Mouse (Mus musculus) testis, adult 2 months (tissue): ENCODE data around the gene Tcf20. TPM values are rescaled to one million over a fixed set of nuclear protein-coding genes. Genes with fewer than 3 reads are reported as not detected.
A peak's percentile ranks its signal among the peaks of the same experiment; 100 is the strongest.

ENCODE experiments used
- H3K27ac ChIP-seq: fragments of 200-500 bp; 2 replicates; pipeline ENCODE4 v1.5.1; 2012; ENCODE audit warnings: low read depth, low read length; ENCODE audit not compliant: control insufficient read depth, insufficient read depth
- H3K27me3 ChIP-seq: fragments of 200-500 bp; 2 replicates; pipeline ENCODE4 v1.6.1; 2012; ENCODE audit warnings: mild to moderate bottlenecking, low read length, moderate library complexity; ENCODE audit not compliant: control insufficient read depth, insufficient read depth
- H3K36me3 ChIP-seq: fragments of 200-500 bp; 2 replicates; pipeline ENCODE4 v1.6.1; 2012; ENCODE audit warnings: mild to moderate bottlenecking, low read length; ENCODE audit not compliant: control insufficient read depth, insufficient read depth
- H3K4me1 ChIP-seq: fragments of 200-500 bp; 2 replicates; pipeline ENCODE4 v1.6.1; 2012; ENCODE audit warnings: low read length; ENCODE audit not compliant: control insufficient read depth, insufficient read depth
- H3K4me3 ChIP-seq: fragments of 200-500 bp; 2 replicates; pipeline ENCODE4 v1.5.1; 2012; ENCODE audit warnings: low read depth, mild to moderate bottlenecking, low read length, moderate library complexity, mixed read lengths; ENCODE audit not compliant: control insufficient read depth
- CTCF ChIP-seq: fragments of 200-500 bp; IDR thresholded peaks from 2 replicates; pipeline ENCODE4 v1.5.1; 2012; ENCODE audit warnings: low read depth, mild to moderate bottlenecking, inconsistent platforms, low read length, moderate library complexity; ENCODE audit not compliant: control insufficient read depth, insufficient read depth, insufficient replicate concordance
- POLR2A ChIP-seq: fragments of 200-500 bp; IDR thresholded peaks from 2 replicates; pipeline ENCODE4 v1.6.1; 2012; ENCODE audit warnings: low read depth, mild to moderate bottlenecking, inconsistent platforms, low read length, moderate library complexity; ENCODE audit not compliant: control insufficient read depth
- polyA plus RNA-seq: library from polyadenylated mRNA; depleted of rRNA; stranded (reverse); fragments of >200 nt; gene quantifications from 2 replicates; pipeline ENCODE4 v1.2.3, GENCODE M21; 2012

The Tcf20 gene
- polyA plus RNA-seq, 1 experiment: 26.0 TPM

DNA sequence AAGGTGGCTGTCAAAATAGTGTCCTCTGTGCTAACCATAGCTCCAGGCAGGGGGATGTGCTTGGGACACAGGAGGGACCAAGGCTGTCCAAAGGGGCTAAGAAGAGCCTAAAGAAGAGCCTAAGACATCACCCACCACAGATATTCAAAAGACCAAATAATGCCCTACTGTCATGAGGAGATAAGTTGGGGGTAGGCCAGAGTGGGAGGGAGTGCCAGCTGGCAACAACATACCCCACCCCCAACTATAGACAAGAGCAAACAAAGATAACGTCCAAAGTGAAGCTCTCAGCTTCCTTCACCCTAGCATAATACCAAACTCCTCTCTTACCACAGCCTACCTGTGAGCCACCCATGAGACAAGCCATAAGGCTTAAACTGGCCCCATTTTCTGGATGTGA, 66.1 kb downstream of the Tcf20 start:
- Histone ChIP-seq H3K4me3 (no peak overlapping the region), H3K4me1 (peaks cover 8% of the 10 kb centered on the region), H3K27ac (no peak overlapping the region), H3K27me3 (no peaks in the 10 kb centered on the region), H3K36me3 (no peaks in the 10 kb centered on the region)
- TF ChIP-seq CTCF: no peak
- TF ChIP-seq POLR2A: no peak

- H3K4me3 ChIP-seq: no peak overlapping the region
- no peak overlapping the region for H3K27ac ChIP-seq
- no peaks in the 10 kb centered on the region for H3K27me3 ChIP-seq
- TF ChIP-seq CTCF: no peak
- TF ChIP-seq POLR2A: no peak
- H3K36me3 ChIP-seq: no peaks in the 10 kb centered on the region
- H3K4me1 ChIP-seq: peaks cover 8% of the 10 kb centered on the region
Observed at GRCm38 (mm10) chr15:82920895-82921515, 66.7 kb downstream of the Tcf20 start.

DNA sequence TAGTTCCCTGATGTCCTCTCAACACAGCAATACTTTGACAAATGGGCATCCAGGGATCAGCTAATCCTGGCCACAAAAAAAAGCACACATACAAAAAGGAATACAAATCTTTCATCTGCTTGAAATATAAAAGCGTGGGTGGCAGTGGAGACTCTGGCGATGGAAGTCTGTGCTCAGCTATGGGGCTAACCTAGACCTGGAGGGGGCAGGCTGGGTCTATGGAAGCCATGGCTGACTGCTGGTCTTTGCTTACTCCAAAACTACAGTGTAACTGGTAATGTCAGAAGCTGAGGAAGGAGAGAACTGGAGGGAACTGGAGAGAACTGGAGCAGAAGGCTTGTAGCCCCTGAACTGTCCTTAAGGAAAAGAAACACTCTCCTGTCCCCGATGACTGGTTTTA, 69.7 kb downstream of the Tcf20 start:
- Histone ChIP-seq H3K27ac (no peak overlapping the region), H3K27me3 (no peaks in the 10 kb centered on the region), H3K4me3 (no peak overlapping the region), H3K4me1 (peaks cover 8% of the 10 kb centered on the region), H3K36me3 (no peaks in the 10 kb centered on the region)
- TF ChIP-seq POLR2A: no peak
- no peak for TF ChIP-seq CTCF

- Histone ChIP-seq H3K4me1 (peaks cover 8% of the 10 kb centered on the region), H3K4me3 (no peak overlapping the region), H3K27ac (no peak overlapping the region), H3K27me3 (no peaks in the 10 kb centered on the region), H3K36me3 (no peaks in the 10 kb centered on the region)
- TF ChIP-seq CTCF (no peak), POLR2A (no peak)
Observed at GRCm38 (mm10) chr15:82917207-82917844, 70.3 kb downstream of the Tcf20 start.

GRCm38 (mm10) chr15:82914455-82914854, 73.2 kb downstream of the Tcf20 start:
- Histone ChIP-seq H3K36me3 (no peaks in the 10 kb centered on the region), H3K4me1 (peaks cover 13% of the 10 kb centered on the region), H3K4me3 (no peak overlapping the region), H3K27ac (no peak overlapping the region), H3K27me3 (peaks cover 6% of the 10 kb centered on the region)
- TF ChIP-seq CTCF (no peak), POLR2A (no peak)

DNA sequence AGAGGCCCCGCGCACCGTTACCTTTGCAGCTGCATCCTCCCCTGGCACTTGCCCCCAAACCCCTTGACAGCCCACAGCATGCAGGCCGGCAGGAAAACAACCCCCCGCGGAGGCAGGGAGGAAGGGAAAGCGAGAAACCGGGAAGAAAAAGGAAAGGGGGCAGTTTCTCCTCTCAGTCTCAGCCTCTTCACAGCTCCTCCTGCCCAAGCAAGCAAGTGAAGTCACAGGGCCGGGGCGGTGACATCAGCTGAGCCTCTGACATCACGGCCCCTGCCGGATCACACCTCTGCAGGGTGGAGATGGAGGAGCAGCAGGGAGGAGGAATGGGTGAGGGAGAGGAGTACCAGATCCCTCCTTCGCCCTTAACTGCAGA, 75.7 kb downstream of the Tcf20 start:
- peaks cover 10% of the 10 kb centered on the region for H3K4me1 ChIP-seq
- H3K4me3 ChIP-seq: peak overlapping the region; percentile 77
- TF ChIP-seq CTCF: no peak
- TF ChIP-seq POLR2A: no peak; the same call in 1 of the 2 replicates
- H3K27ac ChIP-seq: no peak overlapping the region
- no peaks in the 10 kb centered on the region for H3K36me3 ChIP-seq
- peaks cover 6% of the 10 kb centered on the region for H3K27me3 ChIP-seq

GRCm38 (mm10) chr15:82911001-82911964, 76.4 kb downstream of the Tcf20 start:
- Histone ChIP-seq H3K27me3 (peaks cover 6% of the 10 kb centered on the region), H3K4me3 (peak overlapping the region; percentile 77), H3K36me3 (no peaks in the 10 kb centered on the region), H3K27ac (no peak overlapping the region), H3K4me1 (peaks cover 10% of the 10 kb centered on the region)
- TF ChIP-seq CTCF (no peak), POLR2A (no peak)
